Comparison of ENCODE assay signal across 9 mouse cellular contexts in genomic region chr9:56843679-56844188, GRCm38 (mm10). TPM values are rescaled to one million over a fixed set of nuclear protein-coding genes. Genes with fewer than 3 reads are reported as not detected.
DNase-seq lines count a peak whose midpoint lies in the region; ATAC-seq and TF ChIP-seq lines count a peak whose summit lies in the region.
"Had no signal": no experiment of that assay in that cellular context is flagged by ENCODE, and none has a peak within 500 bp of the region (broad histone marks: within the 10 kb centered on the region; RNA-seq: fewer than 3 reads in every experiment).

No protein-coding gene starts in this region.

- H3K27me3 ChIP-seq in kidney, embryonic 15.5 days, result peaks cover 15% of the 10 kb centered on the region
- no peaks in the 10 kb centered on the region for H3K27me3 ChIP-seq in limb, embryonic 14.5 days (ENCODE audit: control insufficient read depth, insufficient read depth, low read length)

- no peak overlapping the region for H3K9ac ChIP-seq in kidney, embryonic 15.5 days
- H3K9ac ChIP-seq in limb, embryonic 14.5 days (ENCODE audit: low read depth, low read length, severe bottlenecking), result no peak overlapping the region
- H3K9ac ChIP-seq: heart, embryonic 15.5 days had no signal

- 0 out of 2 replicates have a peak overlapping the region, but pooled peaks have one; percentile 12 for H3K4me2 ChIP-seq in kidney, embryonic 15.5 days
- H3K4me2 ChIP-seq in limb, embryonic 14.5 days (replicated peaks; ENCODE audit: low read depth, low read length, severe bottlenecking), result no peak overlapping the region
- H3K4me2 ChIP-seq: heart, embryonic 15.5 days had no signal

- no peak overlapping the region for H3K27ac ChIP-seq in kidney, embryonic 15.5 days
- no peak overlapping the region for H3K27ac ChIP-seq in limb, embryonic 14.5 days (replicated peaks; ENCODE audit: low read depth, low read length)
- H3K27ac ChIP-seq: heart, embryonic 15.5 days had no signal

- peak; percentile 10 for DNase-seq in CD4-positive helper T cell, adult 2 months (ENCODE audit: low read depth, low spot score)
- DNase-seq in R1 (ENCODE audit: low read depth, low spot score), result peak; percentile 68
- peak; percentile 80 to 86 for DNase-seq in cerebellum, postnatal 25 days
- peak; percentile 76 for DNase-seq in limb, embryonic 14.5 days (ENCODE audit: low spot score)
- peak; percentile 83 for DNase-seq in retina, postnatal 1 day

- H3K9me3 ChIP-seq in kidney, embryonic 15.5 days (replicated peaks), result no peaks in the 10 kb centered on the region
- H3K9me3 ChIP-seq in limb, embryonic 14.5 days (ENCODE audit: control insufficient read depth, low read length), result no peaks in the 10 kb centered on the region
- H3K9me3 ChIP-seq: heart, embryonic 15.5 days had no signal

- H3K36me3 ChIP-seq in kidney, embryonic 15.5 days, result no peaks in the 10 kb centered on the region
- H3K36me3 ChIP-seq in limb, embryonic 14.5 days (ENCODE audit: control insufficient read depth, insufficient read depth, low read length), result no peaks in the 10 kb centered on the region
- H3K36me3 ChIP-seq: heart, embryonic 15.5 days had no signal

- TF ChIP-seq POLR2A in limb, embryonic 14.5 days (IDR thresholded peaks at IDR 0.05; ENCODE audit: borderline replicate concordance, extremely low read depth, insufficient read depth, insufficient read length), result no peak

- no peak overlapping the region for H3K4me3 ChIP-seq in kidney, embryonic 15.5 days (replicated peaks)
- no peak overlapping the region for H3K4me3 ChIP-seq in limb, embryonic 14.5 days (replicated peaks; ENCODE audit: low read length)
- H3K4me3 ChIP-seq: heart, embryonic 15.5 days had no signal

- peaks cover 54% of the 10 kb centered on the region for H3K4me1 ChIP-seq in kidney, embryonic 15.5 days
- H3K4me1 ChIP-seq in limb, embryonic 14.5 days (ENCODE audit: control insufficient read depth, insufficient read depth, low read length), result peaks cover 16% of the 10 kb centered on the region

- ATAC-seq in granulocyte monocyte progenitor cell, adult 5-6 weeks (replicated peaks; ENCODE audit: poor library complexity, severe bottlenecking), result peak; percentile 48
- ATAC-seq in kidney, embryonic 15.5 days (replicated peaks; ENCODE audit: low FRiP score), result 0 out of 2 replicates have a peak, but pooled peaks have one; percentile 31
- 0 out of 2 replicates have a peak, but pooled peaks have one; percentile 58 for ATAC-seq in limb, embryonic 14.5 days (ENCODE audit: low FRiP score, low read depth)
- no peak for ATAC-seq in erythroid progenitor cell, adult 5-6 weeks (replicated peaks; ENCODE audit: low FRiP score, poor library complexity, severe bottlenecking)

- WGBS in kidney, embryonic 15.5 days, result 22% methylated on average over 7 of the region's 7 CpGs
- 41% methylated on average over 7 of the region's 7 CpGs for WGBS in limb, embryonic 14.5 days

RNA-seq across cellular contexts. Expression of gene Odf3l1, which starts 20.7 kb away (rescaled TPM):
- not detected in 2 replicates for total RNA-seq in granulocyte monocyte progenitor cell, adult 5-6 weeks (2014; fragmentation: Nextera tagmentation)
- total RNA-seq in granulocyte monocyte progenitor cell, adult 5-6 weeks (2017), result not detected in 2 replicates
- polyA plus RNA-seq in kidney, embryonic 15.5 days (2015; fragmentation: Nextera tagmentation; extraction: Ambion mirVana), result 0.17 and 0.22 TPM in 2 replicates
- polyA plus RNA-seq in limb, embryonic 14.5 days (2012; rRNA removed), result 2.6 and 2.9 TPM in 2 replicates
- polyA plus RNA-seq in limb, embryonic 14.5 days (2014; fragmentation: Nextera tagmentation; extraction: Ambion mirVana), result 1.7 and 1.8 TPM in 2 replicates
- not detected in 2 replicates for total RNA-seq in erythroid progenitor cell, adult 5-6 weeks (2015; ENCODE audit: low replicate concordance)
- total RNA-seq in erythroid progenitor cell, adult 5-6 weeks (2017; ENCODE audit: low replicate concordance), result not detected in 2 replicates

RNA-seq across cellular contexts. Expression of gene Cspg4, which starts 21.1 kb away (rescaled TPM):
- total RNA-seq in granulocyte monocyte progenitor cell, adult 5-6 weeks (2014; fragmentation: Nextera tagmentation), result not detected in 2 replicates
- total RNA-seq in granulocyte monocyte progenitor cell, adult 5-6 weeks (2017), result not detected in 2 replicates
- 25.0 and 26.5 TPM in 2 replicates for polyA plus RNA-seq in kidney, embryonic 15.5 days (2015; fragmentation: Nextera tagmentation; extraction: Ambion mirVana)
- polyA plus RNA-seq in limb, embryonic 14.5 days (2012; rRNA removed), result 59.9 and 80.6 TPM in 2 replicates
- 47.1 and 49.2 TPM in 2 replicates for polyA plus RNA-seq in limb, embryonic 14.5 days (2014; fragmentation: Nextera tagmentation; extraction: Ambion mirVana)
- total RNA-seq in erythroid progenitor cell, adult 5-6 weeks (2015; ENCODE audit: low replicate concordance), result not detected in 2 replicates
- total RNA-seq in erythroid progenitor cell, adult 5-6 weeks (2017; ENCODE audit: low replicate concordance), result not detected in 2 replicates

RNA-seq across cellular contexts. Expression of gene Lingo1, which starts 47.5 kb away (rescaled TPM):
- not detected in 2 replicates for total RNA-seq in granulocyte monocyte progenitor cell, adult 5-6 weeks (2014; fragmentation: Nextera tagmentation)
- total RNA-seq in granulocyte monocyte progenitor cell, adult 5-6 weeks (2017), result not detected in 2 replicates
- 3.2 and 4.5 TPM in 2 replicates for polyA plus RNA-seq in kidney, embryonic 15.5 days (2015; fragmentation: Nextera tagmentation; extraction: Ambion mirVana)
- 21.0 and 29.9 TPM in 2 replicates for polyA plus RNA-seq in limb, embryonic 14.5 days (2012; rRNA removed)
- polyA plus RNA-seq in limb, embryonic 14.5 days (2014; fragmentation: Nextera tagmentation; extraction: Ambion mirVana), result 5.4 and 5.5 TPM in 2 replicates
- not detected in 2 replicates for total RNA-seq in erythroid progenitor cell, adult 5-6 weeks (2015; ENCODE audit: low replicate concordance)
- total RNA-seq in erythroid progenitor cell, adult 5-6 weeks (2017; ENCODE audit: low replicate concordance), result not detected in 2 replicates

Comparison
In these comparisons a context has a peak if more than half of its experiments do, and no peak if none do; other contexts are left out.
1. DNase-seq: peak in every context shown above with its lines; median percentile 83 in cerebellum, postnatal 25 days; 83 in retina, postnatal 1 day; 76 in limb, embryonic 14.5 days; 68 in R1; 10 in CD4-positive helper T cell, adult 2 months.